In genomic region chr15:85651718-85652420, GRCm38 (mm10) we compare ENCODE assay signal across 16 mouse cellular contexts.
DNase-seq lines count a peak whose midpoint lies in the region; ATAC-seq and TF ChIP-seq lines count a peak whose summit lies in the region.
"Had no signal": no experiment of that assay in that cellular context is flagged by ENCODE, and none has a peak within 500 bp of the region (broad histone marks: within the 10 kb centered on the region; RNA-seq: fewer than 3 reads in every experiment).

No protein-coding gene starts in this region.

- no peak for ATAC-seq in kidney, embryonic 15.5 days (replicated peaks; ENCODE audit: low FRiP score)
- ATAC-seq in embryonic facial prominence, embryonic 15.5 days (ENCODE audit: insufficient number of reproducible peaks, low FRiP score, low TSS enrichment, low read depth) = no peak
- ATAC-seq in midbrain, embryonic 16.5 days = no peak

- 68% methylated on average over 9 of the region's 9 CpGs for WGBS in cerebellum, adult 2 months
- WGBS in kidney, embryonic 15.5 days = 87% methylated on average over 9 of the region's 9 CpGs
- WGBS in embryonic facial prominence, embryonic 15.5 days = 84% methylated on average over 9 of the region's 9 CpGs
- WGBS in midbrain, embryonic 16.5 days = 72% methylated on average over 9 of the region's 9 CpGs

- H3K9ac ChIP-seq in kidney, embryonic 15.5 days = no peak overlapping the region
- H3K9ac ChIP-seq in embryonic facial prominence, embryonic 15.5 days = no peak overlapping the region
- no peak overlapping the region for H3K9ac ChIP-seq in midbrain, embryonic 16.5 days (ENCODE audit: low read depth, low read length)

- H3K4me3 ChIP-seq in cerebellum, adult 2 months (replicated peaks; ENCODE audit: insufficient read depth, low read depth, low read length) = no peak overlapping the region
- H3K4me3 ChIP-seq in kidney, embryonic 15.5 days (replicated peaks) = no peak overlapping the region
- no peak overlapping the region for H3K4me3 ChIP-seq in embryonic facial prominence, embryonic 15.5 days (replicated peaks)
- no peak overlapping the region for H3K4me3 ChIP-seq in midbrain, embryonic 16.5 days (ENCODE audit: low read depth, low read length)
- H3K4me3 ChIP-seq: left cerebral cortex, adult 2 months had no signal

- H3K27ac ChIP-seq in cerebellum, adult 2 months (ENCODE audit: insufficient read depth, low read length) = no peak overlapping the region
- H3K27ac ChIP-seq in kidney, embryonic 15.5 days = peak overlapping the region; percentile 98; the same call in 1 of the 2 replicates
- peak overlapping the region; percentile 99 for H3K27ac ChIP-seq in embryonic facial prominence, embryonic 15.5 days (replicated peaks)
- H3K27ac ChIP-seq in midbrain, embryonic 16.5 days (ENCODE audit: low read length) = peak overlapping the region; percentile 98

- no peaks in the 10 kb centered on the region for H3K9me3 ChIP-seq in kidney, embryonic 15.5 days (replicated peaks)
- H3K9me3 ChIP-seq in embryonic facial prominence, embryonic 15.5 days (replicated peaks) = no peaks in the 10 kb centered on the region
- no peaks in the 10 kb centered on the region for H3K9me3 ChIP-seq in midbrain, embryonic 16.5 days (replicated peaks; ENCODE audit: control insufficient read depth, low read length, poor library complexity, severe bottlenecking)

- H3K27me3 ChIP-seq in cerebellum, adult 2 months (ENCODE audit: control insufficient read depth, insufficient read depth, low read length) = no peaks in the 10 kb centered on the region
- no peaks in the 10 kb centered on the region for H3K27me3 ChIP-seq in kidney, embryonic 15.5 days
- no peaks in the 10 kb centered on the region for H3K27me3 ChIP-seq in embryonic facial prominence, embryonic 15.5 days
- H3K27me3 ChIP-seq in midbrain, embryonic 16.5 days (ENCODE audit: control insufficient read depth, insufficient read depth, low read depth, low read length) = peaks cover 5% of the 10 kb centered on the region

- peaks cover 21% of the 10 kb centered on the region for H3K4me1 ChIP-seq in cerebellum, adult 2 months (ENCODE audit: control insufficient read depth, insufficient read depth, low read length)
- H3K4me1 ChIP-seq in kidney, embryonic 15.5 days = peaks cover 51% of the 10 kb centered on the region
- peaks cover 72% of the 10 kb centered on the region for H3K4me1 ChIP-seq in embryonic facial prominence, embryonic 15.5 days
- H3K4me1 ChIP-seq in midbrain, embryonic 16.5 days (ENCODE audit: control insufficient read depth, insufficient read depth, low read length) = peaks cover 29% of the 10 kb centered on the region

- H3K4me2 ChIP-seq in kidney, embryonic 15.5 days = no peak overlapping the region
- H3K4me2 ChIP-seq in embryonic facial prominence, embryonic 15.5 days (replicated peaks) = no peak overlapping the region
- H3K4me2 ChIP-seq in midbrain, embryonic 16.5 days (ENCODE audit: low read length) = no peak overlapping the region
- H3K4me2 ChIP-seq: heart, embryonic 11.5 days had no signal

- no peak for TF ChIP-seq CTCF in cerebellum, adult 2 months (IDR thresholded peaks at IDR 0.05; ENCODE audit: borderline replicate concordance, insufficient read depth, low read depth, low read length)

- no peak for TF ChIP-seq POLR2A in cerebellum, adult 2 months (IDR thresholded peaks at IDR 0.05; ENCODE audit: borderline replicate concordance, insufficient read depth, low read length)

- no peaks in the 10 kb centered on the region for H3K36me3 ChIP-seq in kidney, embryonic 15.5 days
- no peaks in the 10 kb centered on the region for H3K36me3 ChIP-seq in embryonic facial prominence, embryonic 15.5 days
- H3K36me3 ChIP-seq in midbrain, embryonic 16.5 days (ENCODE audit: control insufficient read depth, insufficient read depth, low read length) = no peaks in the 10 kb centered on the region

- peak; percentile 63 for DNase-seq in cerebellum, adult 9-11 months
- no peak for DNase-seq in cerebellum, adult 2 months
- no peak for DNase-seq in kidney, adult 8-10 months
- no peak for DNase-seq in frontal cortex, postnatal 36 days (ENCODE audit: low spot score in 2 of 2)
- no peak for DNase-seq in adrenal gland, postnatal 14 days
- DNase-seq: gastrocnemius, postnatal 14 days; heart, postnatal 4 days; kidney, adult 2 months; liver; lung, embryonic 14.5 days; spleen, adult 18-20 months had no signal
